Mouse (Mus musculus) ES-E14 (cell line): ENCODE results near the gene Ociad2.

Experiments used
- MAFK ChIP-seq: IDR thresholded peaks from 2 replicates; pipeline ENCODE4 v1.6.1; 2014; ENCODE audit warnings: mild to moderate bottlenecking, low read depth, low read length, inconsistent platforms; ENCODE audit not compliant: insufficient read depth
- ZNF384 ChIP-seq: IDR thresholded peaks from 2 replicates; pipeline ENCODE4 v1.6.1; 2012; ENCODE audit warnings: low read depth, low read length, inconsistent platforms

DNA sequence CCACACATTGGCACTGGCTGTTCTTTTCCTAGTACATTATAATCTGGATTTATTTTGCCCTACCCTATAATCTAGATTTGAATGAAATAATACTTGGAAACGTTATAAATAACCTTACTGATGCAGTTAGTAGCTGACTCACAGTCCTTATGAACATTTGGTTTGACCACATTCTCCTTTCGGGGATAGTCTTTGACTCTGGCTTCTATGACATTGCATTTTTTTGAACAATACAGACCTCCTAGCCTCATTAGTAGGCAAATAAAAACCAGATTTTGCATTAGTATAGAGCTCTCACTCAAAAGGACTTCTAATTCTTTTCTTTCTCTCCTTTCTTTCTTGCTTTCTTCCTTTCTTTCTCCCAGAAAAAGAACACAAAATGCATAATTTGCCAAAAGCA is 50.9 kb downstream of the Ociad2 start:
- TF ChIP-seq MAFK, result no peak
- TF ChIP-seq ZNF384, result no peak
